Mouse (Mus musculus) heart, postnatal 14 days (tissue): ENCODE results near the gene Hacd2. TPM values are rescaled to one million over a fixed set of nuclear protein-coding genes. Genes with fewer than 3 reads are reported as not detected.

Experiments
- DNase-seq, 2 experiments: peaks; one replicate each; pipeline ENCODE4 v3.0.0; 2021 to 2022
- intact Hi-C: fragments of 180-260 bp; cut with DNase I; formaldehyde crosslinking; loops from one replicate; pipeline ENCODE4 v1.15.1; 2025
- total RNA-seq, 2 experiments: library from RNA; stranded (reverse); gene quantifications; 2 replicates each; pipeline ENCODE4 v1.2.3; 2021

Gene Hacd2
- total RNA-seq, 2 experiments from 2014 or later: 8.3 to 8.5 TPM

- intact Hi-C loops: no loop called here
Measured at GRCm38 (mm10) chr16:35004356-35004755, 17.9 kb upstream of the Hacd2 start.

GRCm38 (mm10) chr16:35004756-35005155 lies 17.5 kb upstream of the Hacd2 start:
- DNase-seq: no peak
- intact Hi-C loops: no loop called here

More at GRCm38 (mm10) chr16:35004356-35004755, 17.9 kb upstream of the Hacd2 start:
- no peak for DNase-seq

DNA sequence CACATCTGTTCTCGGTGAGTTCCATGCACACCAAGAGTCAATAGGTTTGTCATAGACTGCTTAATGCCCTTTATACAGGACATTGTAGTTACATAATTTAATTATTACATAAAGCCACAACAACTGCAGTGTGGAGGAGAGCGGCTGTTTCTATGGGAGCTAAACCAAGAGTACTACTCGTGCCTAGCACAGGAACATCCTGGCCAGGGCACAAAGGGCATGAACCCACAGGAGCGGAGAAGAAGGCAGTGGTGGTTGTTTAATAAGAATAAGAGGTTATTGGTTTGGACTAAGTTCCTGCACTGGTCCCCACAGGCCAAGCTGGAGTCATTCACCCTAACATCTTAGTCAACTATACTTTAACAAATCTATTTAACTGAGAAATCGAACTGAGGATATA lies 16.0 kb upstream of the Hacd2 start:
- intact Hi-C loops: no loop called here

DNA sequence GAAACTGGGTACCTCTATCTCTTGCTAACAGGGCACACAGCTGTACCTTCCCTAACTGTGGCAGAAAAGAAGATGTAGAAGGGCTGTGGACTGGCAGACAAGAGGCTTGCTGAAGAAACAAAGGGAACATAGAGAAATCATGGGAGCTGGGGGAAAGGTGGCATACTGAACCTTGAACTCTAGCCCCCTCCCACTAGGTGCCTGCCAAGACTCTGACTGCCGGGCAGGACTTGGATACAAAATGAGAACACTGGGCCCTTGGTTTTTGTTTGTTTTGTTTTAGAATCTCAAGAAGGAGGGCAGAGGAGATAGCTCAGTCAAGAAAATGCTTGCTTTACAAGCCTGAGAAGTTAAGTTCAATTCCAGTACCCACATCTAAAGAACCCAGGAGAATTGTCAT lies 14.9 kb upstream of the Hacd2 start:
- DNase-seq: no peak
- intact Hi-C loops: no loop called here

More for the DNA sequence above, 16.0 kb upstream of the Hacd2 start:
- no peak for DNase-seq

DNA sequence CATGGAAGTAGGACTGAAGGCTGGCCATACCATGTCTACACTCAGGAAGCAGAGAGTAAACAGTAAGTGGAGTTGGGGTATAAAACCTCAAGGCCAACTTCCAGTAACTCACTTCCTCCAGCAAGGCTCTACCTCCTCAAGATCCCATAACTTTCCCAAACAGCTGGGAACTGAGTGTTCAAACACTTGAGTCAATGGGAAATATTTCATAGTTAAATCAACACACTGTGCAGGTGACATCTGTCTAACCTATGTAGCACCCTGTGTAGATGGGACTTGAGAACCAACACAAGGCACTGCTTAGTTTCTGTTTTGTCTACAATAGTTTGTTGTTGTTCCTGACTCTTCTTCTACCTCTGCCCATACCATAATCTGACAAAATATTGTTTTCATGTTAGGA lies 13.8 kb upstream of the Hacd2 start:
- intact Hi-C loops: no loop called here
- no peak for DNase-seq

DNA sequence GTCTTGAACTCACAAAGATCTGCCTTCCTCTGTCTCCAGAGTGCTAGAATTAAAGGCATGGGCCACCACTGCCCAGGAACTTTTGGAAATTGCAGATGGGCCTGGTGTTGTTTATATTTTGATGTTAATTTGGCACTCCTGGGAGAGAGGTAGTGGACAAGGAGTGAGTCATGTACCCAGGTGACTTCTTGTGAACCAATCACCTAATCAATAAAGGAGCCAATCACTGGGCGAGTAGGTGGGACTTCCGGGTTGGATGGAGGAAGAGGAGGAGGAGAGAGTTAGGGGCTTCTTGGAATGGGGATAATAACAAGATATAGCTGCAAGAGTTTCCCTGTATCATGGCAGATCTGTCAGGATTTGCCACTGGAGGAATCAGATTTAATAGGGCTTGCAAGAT lies 8.7 kb upstream of the Hacd2 start:
- intact Hi-C loops: no loop called here
- DNase-seq: no peak

GRCm38 (mm10) chr16:35016491-35016890 lies 5.7 kb upstream of the Hacd2 start:
- intact Hi-C loops: no loop called here

DNA sequence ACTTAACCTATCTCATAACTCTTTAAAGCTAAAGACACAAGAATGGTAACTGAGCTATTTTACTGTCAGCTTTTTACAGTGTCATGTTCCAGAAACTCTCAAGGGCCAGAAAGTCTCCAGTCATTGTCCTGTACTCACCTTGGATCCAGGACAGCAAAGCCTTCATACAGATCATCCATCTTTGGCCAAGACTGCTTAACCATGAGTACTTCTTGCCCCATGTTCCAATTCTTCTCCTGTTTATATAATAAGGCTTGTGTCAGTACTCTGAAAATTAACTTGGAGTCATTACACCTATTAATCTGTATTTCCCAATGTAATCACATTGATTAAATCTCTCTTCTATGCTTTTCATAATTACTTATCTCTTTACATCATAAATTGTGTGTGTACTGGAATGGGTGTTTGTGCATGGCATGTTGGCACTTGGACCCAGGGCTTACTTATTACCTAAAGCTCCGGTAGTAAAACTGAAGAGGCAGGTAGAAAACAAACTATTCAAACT lies 3.7 kb upstream of the Hacd2 start:
- intact Hi-C loops: no loop called here
- no peak for DNase-seq

More at GRCm38 (mm10) chr16:35016491-35016890, 5.7 kb upstream of the Hacd2 start:
- no peak for DNase-seq

- no peak for DNase-seq
- intact Hi-C loops: no loop called here
Measured at GRCm38 (mm10) chr16:35021903-35022241, 356 bp upstream of the Hacd2 start.

GRCm38 (mm10) chr16:35023138-35023735 lies 1.0 kb downstream of the Hacd2 start:
- DNase-seq: no peak
- intact Hi-C loops: no loop called here

- DNase-seq: no peak
- intact Hi-C loops: no loop called here
Measured at GRCm38 (mm10) chr16:35024300-35024699, 2.1 kb downstream of the Hacd2 start.

GRCm38 (mm10) chr16:35025347-35025746 lies 3.1 kb downstream of the Hacd2 start:
- no peak for DNase-seq
- intact Hi-C loops: no loop called here

GRCm38 (mm10) chr16:35033241-35033640 lies 11.0 kb downstream of the Hacd2 start:
- no peak for DNase-seq
- intact Hi-C loops: no loop called here

- no peak for DNase-seq
- intact Hi-C loops: no loop called here
Measured at GRCm38 (mm10) chr16:35033809-35034577, 11.8 kb downstream of the Hacd2 start.

- no peak for DNase-seq
- intact Hi-C loops: no loop called here
Measured at GRCm38 (mm10) chr16:35034971-35035370, 12.7 kb downstream of the Hacd2 start.

DNA sequence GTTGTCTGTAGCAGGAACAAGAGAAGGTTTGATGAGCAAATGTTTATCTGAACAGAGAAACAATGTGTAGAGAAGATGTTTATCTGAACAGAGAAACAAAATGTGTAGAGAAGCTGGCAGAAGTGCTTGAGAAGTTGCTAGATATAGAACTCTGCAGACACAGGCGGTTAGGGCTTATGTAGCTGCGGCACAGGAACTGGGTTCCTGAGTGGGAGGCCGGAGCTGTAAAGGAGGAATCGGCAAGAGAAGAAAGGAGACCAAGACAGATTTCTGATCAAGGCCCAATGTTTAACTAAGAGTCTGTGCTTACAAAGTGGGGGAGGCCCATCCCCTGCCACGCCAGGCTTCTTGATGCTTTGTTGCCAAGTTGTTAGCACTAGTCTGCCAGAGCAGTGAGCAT lies 14.5 kb downstream of the Hacd2 start:
- intact Hi-C loops: no loop called here
- DNase-seq: no peak

- DNase-seq: no peak
- intact Hi-C loops: no loop called here
Measured at GRCm38 (mm10) chr16:35038343-35039057, 16.3 kb downstream of the Hacd2 start.

- DNase-seq: no peak
- intact Hi-C loops: no loop called here
Measured at GRCm38 (mm10) chr16:35040154-35040553, 17.9 kb downstream of the Hacd2 start.

DNA sequence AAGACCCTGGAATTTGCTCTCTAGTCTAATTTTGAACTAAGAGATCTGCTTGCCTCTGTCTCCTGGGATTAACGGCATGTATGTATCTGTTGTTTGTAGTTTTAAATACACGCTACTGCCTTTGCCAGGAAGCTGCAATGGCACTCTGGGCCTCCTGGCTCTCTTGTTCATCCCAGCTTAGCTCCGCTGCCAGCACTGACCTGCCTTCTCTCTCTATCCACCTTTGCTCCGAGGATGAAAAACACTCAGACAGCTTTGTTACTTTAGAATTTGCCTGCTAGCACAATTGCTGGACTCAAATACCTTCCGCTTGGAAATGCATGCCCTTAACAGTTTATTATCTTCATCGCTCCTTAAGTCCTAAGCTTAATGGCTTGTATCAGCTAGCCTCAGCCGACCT lies 18.8 kb downstream of the Hacd2 start:
- intact Hi-C loops: no loop called here
- no peak for DNase-seq

GRCm38 (mm10) chr16:35046081-35046775 lies 24.0 kb downstream of the Hacd2 start:
- DNase-seq: no peak
- intact Hi-C loops: no loop called here
